Mouse (Mus musculus) CH12.LX (cell line): ENCODE measurements around the gene Vegfb. TPM values are rescaled to one million over a fixed set of nuclear protein-coding genes. Genes with fewer than 3 reads are reported as not detected.

ENCODE experiments used
- DNase-seq: peaks from one replicate; pipeline ENCODE4 v3.0.0-alpha.2; 2013; ENCODE audit errors: extremely low read depth
- H3K27ac ChIP-seq: 2 replicates; pipeline ENCODE4 v1.5.1; 2012; ENCODE audit warnings: low read depth, mild to moderate bottlenecking, control low read depth, moderate library complexity; ENCODE audit not compliant: insufficient read depth
- H3K27me3 ChIP-seq: replicated peaks from 2 replicates; pipeline ENCODE3; 2012; ENCODE audit warnings: inconsistent platforms
- H3K36me3 ChIP-seq, 2 experiments: replicated peaks in 1 of 2; 2 replicates each; pipeline versions ENCODE3 to v1.6.1; 2012; ENCODE audit warnings: inconsistent platforms in 1 of 2, low read length in 1 of 2, mild to moderate bottlenecking in 1 of 2, mixed read lengths in 1 of 2, moderate library complexity in 1 of 2; ENCODE audit not compliant: control insufficient read depth in 1 of 2, insufficient read depth in 1 of 2
- H3K4me1 ChIP-seq, 2 experiments: 2 replicates each; pipeline ENCODE4 v1.6.1; 2012; ENCODE audit warnings: inconsistent platforms in 1 of 2, moderate library complexity in 1 of 2; ENCODE audit not compliant: insufficient read depth in 2 of 2, control insufficient read depth in 1 of 2
- H3K4me2 ChIP-seq: 2 replicates; pipeline ENCODE4 v1.6.1; 2012; ENCODE audit warnings: low read depth, mild to moderate bottlenecking, control low read depth; ENCODE audit not compliant: poor library complexity, insufficient read depth, severe bottlenecking
- H3K4me3 ChIP-seq, 3 experiments: fragments of 150-350 bp in 1 of 3; sonication (generic) in 1 of 3; replicated peaks in 1 of 3; 2 replicates each; pipeline versions ENCODE3 to v1.5.1; 2011 to 2012; ENCODE audit warnings: low read depth in 2 of 3, low read length in 2 of 3, mild to moderate bottlenecking in 2 of 3, moderate library complexity in 2 of 3, control low read depth in 1 of 3, improper control_type of control experiment in 1 of 3, inconsistent platforms in 1 of 3, mixed read lengths in 1 of 3; ENCODE audit not compliant: poor library complexity in 1 of 3
- H3K79me2 ChIP-seq: replicated peaks from 2 replicates; pipeline ENCODE4 v1.6.1; 2012; ENCODE audit warnings: mild to moderate bottlenecking, moderate library complexity; ENCODE audit not compliant: control insufficient read depth, poor library complexity, insufficient read depth, severe bottlenecking; ENCODE audit errors: extremely low read depth
- H3K9ac ChIP-seq: 2 replicates; pipeline ENCODE4 v1.6.1; 2012; ENCODE audit warnings: low read depth, mild to moderate bottlenecking, control low read depth, moderate library complexity; ENCODE audit not compliant: insufficient read depth
- H3K9me3 ChIP-seq: replicated peaks from 2 replicates; pipeline ENCODE3; 2012; ENCODE audit warnings: low read length, inconsistent platforms, mixed read lengths
- HCFC1 ChIP-seq: IDR thresholded peaks from 2 replicates; pipeline ENCODE4 v1.6.1; 2012; ENCODE audit warnings: low read depth, mild to moderate bottlenecking, inconsistent platforms, low read length, improper control_type of control experiment
- JUN ChIP-seq: IDR thresholded peaks from 2 replicates; pipeline ENCODE4 v1.6.1; 2011; ENCODE audit warnings: low read depth, mild to moderate bottlenecking, low read length, improper control_type of control experiment, moderate library complexity; ENCODE audit not compliant: insufficient read depth
- JUND ChIP-seq: conservative IDR thresholded peaks from 2 replicates; pipeline ENCODE4 v1.6.1; 2011; ENCODE audit warnings: low read depth, low read length, improper control_type of control experiment
- MAX ChIP-seq: IDR thresholded peaks from 2 replicates; pipeline ENCODE4 v1.6.1; 2011; ENCODE audit warnings: low read length, improper control_type of control experiment
- MAZ ChIP-seq: IDR thresholded peaks from 2 replicates; pipeline ENCODE4 v1.6.1; 2012; ENCODE audit warnings: low read depth, mild to moderate bottlenecking, inconsistent platforms, low read length, improper control_type of control experiment, moderate library complexity
- MEF2A ChIP-seq: IDR thresholded peaks from 2 replicates; pipeline ENCODE4 v1.6.1; 2014; ENCODE audit warnings: low read depth, mild to moderate bottlenecking, inconsistent platforms, low read length, improper control_type of control experiment, borderline replicate concordance
- NELFE ChIP-seq: IDR thresholded peaks from 2 replicates; pipeline ENCODE4 v1.6.1; 2011; ENCODE audit warnings: low read depth, low read length, improper control_type of control experiment
- NRF1 ChIP-seq: IDR thresholded peaks from 2 replicates; pipeline ENCODE4 v1.6.1; 2014; ENCODE audit warnings: low read depth, mild to moderate bottlenecking, inconsistent platforms, low read length, improper control_type of control experiment, moderate library complexity
- POLR2AphosphoS2 ChIP-seq: IDR thresholded peaks from 2 replicates; pipeline ENCODE4 v1.6.1; 2011; ENCODE audit warnings: low read depth, low read length, improper control_type of control experiment
- TCF12 ChIP-seq: IDR thresholded peaks from 2 replicates; pipeline ENCODE4 v1.6.1; 2014; ENCODE audit warnings: low read depth, mild to moderate bottlenecking, inconsistent platforms, low read length, improper control_type of control experiment
- USF1 ChIP-seq: IDR thresholded peaks from 2 replicates; pipeline ENCODE4 v1.6.1; 2014; ENCODE audit warnings: low read depth, mild to moderate bottlenecking, inconsistent platforms, low read length, improper control_type of control experiment
- ZKSCAN1 ChIP-seq: IDR thresholded peaks from 2 replicates; pipeline ENCODE4 v1.6.1; 2012; ENCODE audit warnings: low read depth, inconsistent platforms, low read length, improper control_type of control experiment, borderline replicate concordance
- ZMIZ1 ChIP-seq: IDR thresholded peaks from 2 replicates; pipeline ENCODE4 v1.6.1; 2012; ENCODE audit warnings: low read depth, mild to moderate bottlenecking, inconsistent platforms, low read length, improper control_type of control experiment
- dilution Hi-C: fragments of 300-500 bp; cut with MboI; formaldehyde crosslinking; loops from 2 replicates; pipeline ENCODE4 v1.14.3; 2020; ENCODE audit warnings: low sequenced_read_pairs; ENCODE audit not compliant: extremely low pct_unique_long_range_greater_than_20kb, extremely low pct_ligation_motif_present
- in situ Hi-C: fragments of 300-500 bp; cut with MboI; formaldehyde crosslinking; loops from 3 replicates; pipeline ENCODE4 v1.14.3; 2019; ENCODE audit warnings: low sequenced_read_pairs, low pct_ligation_motif_present, low pct_unique_long_range_greater_than_20kb, mixed read lengths
- polyA plus RNA-seq: library from polyadenylated mRNA; unstranded; fragments of >175 nt; gene quantifications from 2 replicates; pipeline ENCODE4 v1.2.1, GENCODE M21; 2012; ENCODE audit warnings: low read depth; ENCODE audit not compliant: insufficient read length
- total RNA-seq, 2 experiments: library from RNA; depleted of rRNA; stranded (reverse); fragments of 300-350 nt in 1 of 2; fragments of >200 nt in 1 of 2; gene quantifications; 2 replicates each; pipeline ENCODE4 v1.2.3; 2012 to 2014

The Vegfb gene
- total and polyA plus RNA-seq, 3 experiments, result 3.2 to 35.1 (median 13.2) TPM

GRCm38 (mm10) chr19:6947742-6948141 lies 39.7 kb downstream of the Vegfb start:
- no peak overlapping the region for H3K4me3 ChIP-seq
- H3K36me3 ChIP-seq, result peaks cover 9 to 72% of the 10 kb centered on the region in 2 experiments
- no peak overlapping the region for H3K9ac ChIP-seq
- no peaks in the 10 kb centered on the region for H3K27me3 ChIP-seq
- no peak overlapping the region for H3K27ac ChIP-seq
- dilution Hi-C loops (no loop called here), in situ Hi-C loops (no loop called here)
- no peaks in the 10 kb centered on the region for H3K79me2 ChIP-seq
- H3K4me1 ChIP-seq, result peaks cover 5 to 17% of the 10 kb centered on the region in 2 experiments
- no peak for DNase-seq
- no peak overlapping the region for H3K4me2 ChIP-seq
- H3K9me3 ChIP-seq, result no peaks in the 10 kb centered on the region
- TF ChIP-seq HCFC1 (no peak), TCF12 (no peak)

GRCm38 (mm10) chr19:6943709-6944108 lies 43.7 kb downstream of the Vegfb start:
- H3K9ac ChIP-seq, result no peak overlapping the region
- in situ Hi-C loops (no loop called here), dilution Hi-C loops (no loop called here)
- H3K27me3 ChIP-seq, result no peaks in the 10 kb centered on the region
- H3K4me3 ChIP-seq, result no peak overlapping the region
- no peaks in the 10 kb centered on the region for H3K79me2 ChIP-seq
- no peak overlapping the region for H3K4me2 ChIP-seq
- peaks cover 0 to 31% of the 10 kb centered on the region in 2 experiments for H3K36me3 ChIP-seq
- DNase-seq, result no peak
- H3K4me1 ChIP-seq, result peaks cover 9 to 31% of the 10 kb centered on the region in 2 experiments
- no peak overlapping the region for H3K27ac ChIP-seq
- TF ChIP-seq JUN (no peak), MEF2A (no peak), POLR2AphosphoS2 (no peak), MAZ (no peak)
- H3K9me3 ChIP-seq, result no peaks in the 10 kb centered on the region

GRCm38 (mm10) chr19:6942764-6943163 lies 44.7 kb downstream of the Vegfb start:
- no peak for DNase-seq
- Histone ChIP-seq H3K4me3 (peak overlapping the region; percentile 41 to 77 (median 59)), H3K9ac (peak overlapping the region; percentile 81), H3K4me2 (peak overlapping the region; percentile 85), H3K4me1 (peaks cover 6 to 25% of the 10 kb centered on the region in 2 experiments), H3K9me3 (no peaks in the 10 kb centered on the region), H3K79me2 (no peaks in the 10 kb centered on the region), H3K27me3 (no peaks in the 10 kb centered on the region), H3K36me3 (peaks cover 0 to 32% of the 10 kb centered on the region in 2 experiments), H3K27ac (peak overlapping the region; percentile 13; the same call in 1 of the 2 replicates)
- in situ Hi-C loops (no loop called here), dilution Hi-C loops (no loop called here)
- TF ChIP-seq NRF1 (no peak), NELFE (no peak), USF1 (no peak), ZMIZ1 (no peak), ZKSCAN1 (no peak), TCF12 (no peak), JUND (no peak), MAX (no peak; the same call in 1 of the 2 replicates)
